Comparison of ENCODE assay signal across 1 mouse cellular context in genomic region chr14:51984247-51985231, GRCm38 (mm10).
TF ChIP-seq lines count a peak whose summit lies in the region.

TSS of gene Arhgef40 (plus strand) at chr14:51984719.

TF ChIP-seq in CH12.LX, 34 proteins besides CTCF, POLR2A, EP300 and RAD21:
- TF ChIP-seq UBTF (IDR thresholded peaks at IDR 0.05; ENCODE audit: low read depth, low read length) (0 out of 2 replicates have a peak, but pooled peaks have one; percentile 36), JUND (conservative IDR thresholded peaks at IDR 0.05; ENCODE audit: low read depth, low read length) (no peak), CHD2 (IDR thresholded peaks at IDR 0.05; ENCODE audit: low read length) (0 out of 2 replicates have a peak, but pooled peaks have one; percentile 40)
TF ChIP-seq in CH12.LX: peak in this region for 2.
